Mouse (Mus musculus): ENCODE measurements around the gene Cep131. TPM values are rescaled to one million over a fixed set of nuclear protein-coding genes. Genes with fewer than 3 reads are reported as not detected.

Gene Cep131
- polyA plus RNA-seq, 1 experiment from 2014 or later = 11.6 TPM

DNA sequence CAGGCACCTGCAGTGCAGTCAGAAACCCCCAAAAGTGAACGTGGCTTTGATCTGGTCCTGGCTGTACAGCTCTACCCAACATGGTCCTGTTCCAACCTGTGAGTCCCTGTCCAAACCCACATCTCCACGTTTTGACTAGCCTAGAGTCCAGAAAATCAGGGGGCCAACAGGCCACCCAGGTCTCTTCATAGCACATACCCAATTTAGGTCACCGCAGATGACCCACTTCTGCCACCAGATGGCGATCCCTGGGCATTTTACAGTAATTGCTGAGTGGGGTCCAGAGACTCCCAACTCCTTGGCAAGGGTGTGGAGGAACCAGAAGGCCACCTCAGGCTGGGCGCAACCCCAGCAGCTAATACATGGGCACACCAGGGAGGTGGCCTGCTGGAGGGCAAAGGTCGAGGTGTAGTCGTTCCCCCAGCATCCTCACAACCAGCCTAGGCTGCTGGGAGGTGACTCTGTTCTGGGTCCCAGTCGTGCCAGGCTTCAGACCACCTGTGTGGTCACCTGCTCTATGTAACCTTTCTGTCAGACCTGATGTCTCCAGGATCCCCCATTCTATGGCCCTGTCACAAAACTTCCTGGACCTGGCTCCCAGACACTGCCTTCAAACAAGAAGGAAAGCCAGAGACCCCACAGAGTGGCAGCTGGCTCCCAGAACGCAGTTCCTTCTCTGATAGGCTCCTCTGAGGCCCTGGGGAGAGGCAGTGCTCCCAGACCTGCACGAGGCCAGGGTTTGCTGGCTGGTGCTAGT lies 56.3 kb downstream of the Cep131 start:
- Histone ChIP-seq H3K27ac (replicated peaks in 1 of 2; ENCODE audit: control insufficient read depth in 1 of 2, insufficient read depth in 1 of 2, low read depth in 2 of 2, low read length in 2 of 2) (no peak overlapping the region), H3K27me3 (ENCODE audit: control insufficient read depth, insufficient read depth, low read length) (no peaks in the 10 kb centered on the region), H3K4me1 (ENCODE audit: control insufficient read depth in 2 of 2, insufficient read depth in 2 of 2, low read length in 2 of 2) (no peaks in the 10 kb centered on the region; a peak in 1 of 4 replicates), H3K9ac (ENCODE audit: low read length) (no peak overlapping the region), H3K36me3 (ENCODE audit: control insufficient read depth, insufficient read depth, low read length) (no peaks in the 10 kb centered on the region), H3K4me3 (ENCODE audit: control insufficient read depth in 1 of 2, insufficient read depth in 1 of 2, low read depth in 1 of 2, low read length in 2 of 2) (no peak overlapping the region), H3K9me3 (ENCODE audit: control insufficient read depth, low read length) (no peaks in the 10 kb centered on the region), H3K4me2 (ENCODE audit: low read length) (no peak overlapping the region)
- peak; percentile 6; the same call in 1 of the 2 replicates for ATAC-seq (ENCODE audit: insufficient number of reproducible peaks, insufficient read depth, low FRiP score, low read depth)
- 37% methylated on average over 10 of the region's 10 CpGs for WGBS

DNA sequence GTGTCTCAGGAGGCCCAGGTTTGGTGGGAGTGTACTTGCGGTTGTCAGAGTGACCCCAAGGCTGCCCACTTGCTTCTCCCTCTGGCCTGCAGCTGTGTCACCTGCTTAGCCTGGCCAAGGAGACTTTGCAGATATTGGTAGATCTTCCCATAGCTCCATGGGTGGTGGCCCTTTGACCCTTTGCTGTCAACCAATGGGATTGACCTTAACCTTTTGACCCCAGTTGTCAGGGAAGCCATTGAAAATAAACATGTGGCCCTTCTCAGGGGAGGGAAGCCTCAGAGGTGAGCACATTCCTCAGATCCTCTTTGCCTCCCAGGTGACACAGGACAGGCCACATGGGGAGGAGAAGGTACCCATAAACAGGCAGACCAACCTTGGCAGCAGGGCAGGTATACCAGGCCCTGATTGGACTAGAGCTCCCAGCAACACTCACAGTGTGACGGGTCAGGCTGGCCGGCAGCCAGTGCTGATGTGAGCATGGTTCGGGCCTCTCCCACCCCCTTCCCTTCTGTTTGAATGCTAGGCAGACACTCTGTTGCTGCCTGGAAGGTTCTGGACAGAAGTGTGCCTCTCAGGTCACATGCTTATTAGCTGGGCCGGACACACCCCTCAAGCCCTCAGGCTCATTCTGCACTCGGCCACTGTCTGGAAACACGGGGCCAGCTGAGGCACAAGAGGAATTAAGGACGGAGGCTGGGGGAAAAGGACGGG lies 57.0 kb downstream of the Cep131 start:
- H3K4me3 ChIP-seq (ENCODE audit: control insufficient read depth in 1 of 2, insufficient read depth in 1 of 2, low read depth in 1 of 2, low read length in 2 of 2) = no peak overlapping the region
- no peak overlapping the region for H3K9ac ChIP-seq (ENCODE audit: low read length)
- no peaks in the 10 kb centered on the region; a peak in 1 of 4 replicates for H3K4me1 ChIP-seq (ENCODE audit: control insufficient read depth in 2 of 2, insufficient read depth in 2 of 2, low read length in 2 of 2)
- H3K36me3 ChIP-seq (ENCODE audit: control insufficient read depth, insufficient read depth, low read length) = no peaks in the 10 kb centered on the region
- H3K27me3 ChIP-seq (ENCODE audit: control insufficient read depth, insufficient read depth, low read length) = no peaks in the 10 kb centered on the region; the same call in 1 of the 2 replicates
- no peak overlapping the region for H3K27ac ChIP-seq (replicated peaks in 1 of 2; ENCODE audit: control insufficient read depth in 1 of 2, insufficient read depth in 1 of 2, low read depth in 2 of 2, low read length in 2 of 2)
- no peaks in the 10 kb centered on the region for H3K9me3 ChIP-seq (ENCODE audit: control insufficient read depth, low read length)
- no peak for ATAC-seq (ENCODE audit: insufficient number of reproducible peaks, insufficient read depth, low FRiP score, low read depth)
- no peak overlapping the region for H3K4me2 ChIP-seq (ENCODE audit: low read length)
- 43% methylated on average over 9 of the region's 9 CpGs for WGBS

GRCm38 (mm10) chr11:120028319-120029092 lies 58.1 kb downstream of the Cep131 start:
- Histone ChIP-seq H3K4me2 (ENCODE audit: low read length) (no peak overlapping the region), H3K9me3 (ENCODE audit: control insufficient read depth, low read length) (no peaks in the 10 kb centered on the region), H3K4me3 (ENCODE audit: control insufficient read depth in 1 of 2, insufficient read depth in 1 of 2, low read depth in 1 of 2, low read length in 2 of 2) (no peak overlapping the region), H3K36me3 (ENCODE audit: control insufficient read depth, insufficient read depth, low read length) (no peaks in the 10 kb centered on the region), H3K27me3 (ENCODE audit: control insufficient read depth, insufficient read depth, low read length) (no peaks in the 10 kb centered on the region; the same call in 1 of the 2 replicates), H3K9ac (ENCODE audit: low read length) (no peak overlapping the region), H3K4me1 (ENCODE audit: control insufficient read depth in 2 of 2, insufficient read depth in 2 of 2, low read length in 2 of 2) (no peaks in the 10 kb centered on the region; a peak in 1 of 4 replicates), H3K27ac (replicated peaks in 1 of 2; ENCODE audit: control insufficient read depth in 1 of 2, insufficient read depth in 1 of 2, low read depth in 2 of 2, low read length in 2 of 2) (no peak overlapping the region)
- WGBS = 77% methylated on average over 18 of the region's 18 CpGs
- ATAC-seq (ENCODE audit: insufficient number of reproducible peaks, insufficient read depth, low FRiP score, low read depth) = no peak

- Histone ChIP-seq H3K4me2 (ENCODE audit: low read length) (no peak overlapping the region), H3K9me3 (ENCODE audit: control insufficient read depth, low read length) (no peaks in the 10 kb centered on the region), H3K4me3 (ENCODE audit: control insufficient read depth in 1 of 2, insufficient read depth in 1 of 2, low read depth in 1 of 2, low read length in 2 of 2) (no peak overlapping the region), H3K4me1 (ENCODE audit: control insufficient read depth in 2 of 2, insufficient read depth in 2 of 2, low read length in 2 of 2) (no peaks in the 10 kb centered on the region), H3K27ac (replicated peaks in 1 of 2; ENCODE audit: control insufficient read depth in 1 of 2, insufficient read depth in 1 of 2, low read depth in 2 of 2, low read length in 2 of 2) (no peak overlapping the region), H3K27me3 (ENCODE audit: control insufficient read depth, insufficient read depth, low read length) (no peaks in the 10 kb centered on the region; the same call in 1 of the 2 replicates), H3K9ac (ENCODE audit: low read length) (no peak overlapping the region), H3K36me3 (ENCODE audit: control insufficient read depth, insufficient read depth, low read length) (no peaks in the 10 kb centered on the region)
- 82% methylated on average over 3 of the region's 3 CpGs for WGBS
- no peak for ATAC-seq (ENCODE audit: insufficient number of reproducible peaks, insufficient read depth, low FRiP score, low read depth)
These were observed 59.7 kb downstream of the Cep131 start for GRCm38 (mm10) chr11:120026941-120027340.

GRCm38 (mm10) chr11:120022841-120023240 lies 63.8 kb downstream of the Cep131 start:
- Histone ChIP-seq H3K4me1 (ENCODE audit: control insufficient read depth in 2 of 2, insufficient read depth in 2 of 2, low read length in 2 of 2) (peaks cover 0 to under 1% of the 10 kb centered on the region in 2 experiments; a peak in 1 of 4 replicates), H3K9ac (ENCODE audit: low read length) (no peak overlapping the region), H3K4me2 (ENCODE audit: low read length) (no peak overlapping the region), H3K36me3 (ENCODE audit: control insufficient read depth, insufficient read depth, low read length) (no peaks in the 10 kb centered on the region), H3K4me3 (ENCODE audit: control insufficient read depth in 1 of 2, insufficient read depth in 1 of 2, low read depth in 1 of 2, low read length in 2 of 2) (no peak overlapping the region), H3K27me3 (ENCODE audit: control insufficient read depth, insufficient read depth, low read length) (no peaks in the 10 kb centered on the region; the same call in 1 of the 2 replicates), H3K9me3 (ENCODE audit: control insufficient read depth, low read length) (no peaks in the 10 kb centered on the region), H3K27ac (replicated peaks in 1 of 2; ENCODE audit: control insufficient read depth in 1 of 2, insufficient read depth in 1 of 2, low read depth in 2 of 2, low read length in 2 of 2) (no peak overlapping the region)
- no peak for ATAC-seq (ENCODE audit: insufficient number of reproducible peaks, insufficient read depth, low FRiP score, low read depth)
- WGBS = 79% methylated on average over 12 of the region's 12 CpGs

- Histone ChIP-seq H3K4me3 (ENCODE audit: control insufficient read depth in 1 of 2, insufficient read depth in 1 of 2, low read depth in 1 of 2, low read length in 2 of 2) (no peak overlapping the region), H3K27me3 (ENCODE audit: control insufficient read depth, insufficient read depth, low read length) (no peaks in the 10 kb centered on the region; the same call in 1 of the 2 replicates), H3K4me2 (ENCODE audit: low read length) (no peak overlapping the region), H3K4me1 (ENCODE audit: control insufficient read depth in 2 of 2, insufficient read depth in 2 of 2, low read length in 2 of 2) (peaks cover 0 to 3% of the 10 kb centered on the region in 2 experiments; a peak in 1 of 4 replicates), H3K36me3 (ENCODE audit: control insufficient read depth, insufficient read depth, low read length) (no peaks in the 10 kb centered on the region), H3K9me3 (ENCODE audit: control insufficient read depth, low read length) (no peaks in the 10 kb centered on the region), H3K9ac (ENCODE audit: low read length) (no peak overlapping the region), H3K27ac (replicated peaks in 1 of 2; ENCODE audit: control insufficient read depth in 1 of 2, insufficient read depth in 1 of 2, low read depth in 2 of 2, low read length in 2 of 2) (no peak overlapping the region)
- ATAC-seq (ENCODE audit: insufficient number of reproducible peaks, insufficient read depth, low FRiP score, low read depth) = no peak
- WGBS = 60% methylated on average over 8 of the region's 8 CpGs
These were observed 64.4 kb downstream of the Cep131 start for GRCm38 (mm10) chr11:120022216-120022615.

DNA sequence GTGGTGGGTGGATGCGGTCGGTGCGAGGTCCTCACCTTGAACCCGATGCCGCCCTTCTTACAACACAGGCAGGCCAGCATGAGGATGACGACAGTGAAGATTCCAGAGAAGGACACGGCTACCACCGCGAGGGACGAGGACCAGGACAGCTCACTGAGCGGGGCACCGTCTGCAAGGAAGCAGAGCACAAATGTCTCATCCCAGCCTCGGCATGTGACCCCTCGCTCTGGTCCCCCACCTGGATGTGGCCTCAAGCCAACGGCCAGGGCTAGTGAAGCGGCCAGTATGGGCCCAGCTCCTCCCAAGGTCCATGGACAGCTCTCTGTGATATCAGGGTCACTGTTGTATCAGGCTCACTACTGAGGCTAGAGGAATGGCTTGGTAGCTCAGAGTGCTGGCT lies 65.3 kb downstream of the Cep131 start:
- Histone ChIP-seq H3K27ac (replicated peaks in 1 of 2; ENCODE audit: control insufficient read depth in 1 of 2, insufficient read depth in 1 of 2, low read depth in 2 of 2, low read length in 2 of 2) (no peak overlapping the region), H3K4me2 (ENCODE audit: low read length) (no peak overlapping the region), H3K36me3 (ENCODE audit: control insufficient read depth, insufficient read depth, low read length) (no peaks in the 10 kb centered on the region), H3K9me3 (ENCODE audit: control insufficient read depth, low read length) (no peaks in the 10 kb centered on the region), H3K27me3 (ENCODE audit: control insufficient read depth, insufficient read depth, low read length) (no peaks in the 10 kb centered on the region; the same call in 1 of the 2 replicates), H3K9ac (ENCODE audit: low read length) (no peak overlapping the region), H3K4me1 (ENCODE audit: control insufficient read depth in 2 of 2, insufficient read depth in 2 of 2, low read length in 2 of 2) (peaks cover 0 to 3% of the 10 kb centered on the region in 2 experiments; a peak in 1 of 4 replicates), H3K4me3 (ENCODE audit: control insufficient read depth in 1 of 2, insufficient read depth in 1 of 2, low read depth in 1 of 2, low read length in 2 of 2) (no peak overlapping the region)
- 85% methylated on average over 16 of the region's 16 CpGs for WGBS
- ATAC-seq (ENCODE audit: insufficient number of reproducible peaks, insufficient read depth, low FRiP score, low read depth) = no peak
